In the genomic region with DNA sequence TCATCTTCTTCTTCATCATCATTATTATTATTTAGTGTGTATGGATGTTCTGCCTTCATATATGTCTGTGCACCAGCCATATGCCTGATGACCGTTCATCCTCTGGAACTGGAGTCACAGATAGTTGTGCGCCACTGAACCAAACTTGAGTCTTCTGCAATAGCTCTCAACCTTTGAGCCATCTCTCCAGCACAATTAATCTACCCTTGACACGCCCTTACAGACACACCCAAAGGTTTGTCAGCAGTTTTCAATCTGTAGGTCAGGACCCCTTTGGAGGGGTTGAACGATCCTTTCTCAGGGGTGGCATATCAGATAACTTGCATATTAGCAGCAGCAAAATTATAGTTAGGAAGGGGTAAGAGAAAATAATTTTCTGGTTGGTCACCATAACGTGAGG, we compare ENCODE assay signal across 11 mouse cellular contexts. TPM values are rescaled to one million over a fixed set of nuclear protein-coding genes. Genes with fewer than 3 reads are reported as not detected.
"Had no signal": no experiment of that assay in that cellular context is flagged by ENCODE, and none has a peak within 500 bp of the region (broad histone marks: within the 10 kb centered on the region; RNA-seq: fewer than 3 reads in every experiment).

No protein-coding gene starts in this region.

- H3K27ac ChIP-seq: midbrain, embryonic 10.5 days; midbrain, embryonic 13.5 days; midbrain, embryonic 15.5 days; neural tube, embryonic 12.5 days; stomach, embryonic 15.5 days; stomach, postnatal 0 days had no signal

- H3K36me3 ChIP-seq: midbrain, embryonic 10.5 days; midbrain, embryonic 13.5 days; midbrain, embryonic 15.5 days; neural tube, embryonic 12.5 days; stomach, embryonic 15.5 days had no signal

- H3K4me3 ChIP-seq: midbrain, embryonic 10.5 days; midbrain, embryonic 13.5 days; midbrain, embryonic 15.5 days; neural tube, embryonic 12.5 days; stomach, embryonic 15.5 days had no signal

- H3K9ac ChIP-seq: lung, embryonic 14.5 days; midbrain, embryonic 13.5 days; midbrain, embryonic 15.5 days; neural tube, embryonic 12.5 days; stomach, embryonic 15.5 days had no signal

- H3K4me2 ChIP-seq: lung, embryonic 14.5 days; midbrain, embryonic 13.5 days; midbrain, embryonic 15.5 days; neural tube, embryonic 12.5 days; stomach, embryonic 15.5 days had no signal

- ATAC-seq: midbrain, embryonic 13.5 days; midbrain, embryonic 15.5 days had no signal

- H3K9me3 ChIP-seq: midbrain, embryonic 10.5 days; midbrain, embryonic 13.5 days; midbrain, embryonic 15.5 days; neural tube, embryonic 12.5 days; stomach, embryonic 15.5 days had no signal

- H3K27me3 ChIP-seq: midbrain, embryonic 15.5 days; neural tube, embryonic 12.5 days; stomach, embryonic 15.5 days had no signal

RNA-seq across cellular contexts. Expression of a gene that starts 50.8 kb away (rescaled TPM):
- total RNA-seq: megakaryocyte, adult 5-6 weeks; megakaryocyte-erythroid progenitor cell, adult 5-6 weeks; monocyte, adult 5-6 weeks; neutrophil, adult 5-6 weeks had no signal
